Comparison of ENCODE assay signal across 23 mouse cellular contexts in the genomic region with DNA sequence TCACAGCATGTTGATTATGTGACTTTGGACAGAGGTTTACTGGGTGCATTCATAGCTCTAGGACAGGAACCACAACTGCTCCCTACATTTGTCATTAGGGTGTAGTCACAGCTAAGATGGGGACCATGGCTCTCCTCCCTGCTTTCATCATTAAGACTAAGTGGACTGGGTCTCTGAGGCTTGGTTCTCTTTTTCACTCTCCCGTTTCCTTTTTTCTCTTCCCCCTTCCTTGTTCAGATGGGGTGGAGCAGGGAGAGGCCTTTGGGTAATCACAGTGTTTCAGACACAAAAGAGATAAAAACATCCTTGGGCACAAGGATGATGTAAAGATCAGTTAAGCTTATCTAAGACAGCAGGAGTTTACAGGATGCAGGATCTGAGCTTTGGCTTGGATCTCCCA.
"Had no signal": no experiment of that assay in that cellular context is flagged by ENCODE, and none has a peak within 500 bp of the region (broad histone marks: within the 10 kb centered on the region; RNA-seq: fewer than 3 reads in every experiment).

No protein-coding gene starts in this region.

- DNase-seq: forebrain, postnatal 0 days; gastrocnemius, postnatal 14 days; gastrocnemius, postnatal 36 days; heart, adult 2 months; heart, postnatal 10 days; heart, postnatal 4 days; kidney, adult 18-20 months; kidney, adult 8-10 months; kidney, postnatal 10 days; kidney, postnatal 25 days; kidney, postnatal 4 days had no signal

- H3K4me3 ChIP-seq: heart, adult 2 months; heart, embryonic 12.5 days; hindbrain, embryonic 10.5 days; hindbrain, embryonic 12.5 days; intestine, embryonic 15.5 days; layer of hippocampus, adult 2 months; left cerebral cortex, adult 2 months; limb, embryonic 10.5 days; limb, embryonic 12.5 days had no signal

- H3K36me3 ChIP-seq: heart, embryonic 12.5 days; hindbrain, embryonic 10.5 days; hindbrain, embryonic 12.5 days; intestine, embryonic 15.5 days; limb, embryonic 10.5 days; limb, embryonic 12.5 days had no signal

- H3K9me3 ChIP-seq: hindbrain, embryonic 12.5 days; intestine, embryonic 15.5 days; limb, embryonic 10.5 days; limb, embryonic 12.5 days had no signal

- H3K27ac ChIP-seq: heart, adult 2 months; hindbrain, embryonic 10.5 days; hindbrain, embryonic 12.5 days; hindbrain, embryonic 14.5 days; intestine, embryonic 15.5 days; layer of hippocampus, adult 2 months; left cerebral cortex, adult 2 months; limb, embryonic 10.5 days; limb, embryonic 12.5 days had no signal

- H3K27me3 ChIP-seq: heart, embryonic 12.5 days; hindbrain, embryonic 12.5 days; intestine, embryonic 15.5 days; limb, embryonic 12.5 days had no signal

- ATAC-seq: forebrain, postnatal 0 days; hindbrain, embryonic 16.5 days; inflammation-experienced regulatory T-cells, adult 6 months; intestine, embryonic 15.5 days; intestine, postnatal 0 days had no signal

- H3K4me1 ChIP-seq: intestine, embryonic 15.5 days had no signal
